In genomic region chr11:79013806-79014205, GRCm38 (mm10) we compare ENCODE assay signal across 21 mouse cellular contexts. TPM values are rescaled to one million over a fixed set of nuclear protein-coding genes. Genes with fewer than 3 reads are reported as not detected.
A peak's percentile ranks its signal among the peaks of the same experiment; 100 is the strongest.
DNase-seq lines count a peak whose midpoint lies in the region; ATAC-seq and TF ChIP-seq lines count a peak whose summit lies in the region.
"Had no signal": no experiment of that assay in that cellular context is flagged by ENCODE, and none has a peak within 500 bp of the region (broad histone marks: within the 10 kb centered on the region; RNA-seq: fewer than 3 reads in every experiment).

No protein-coding gene starts in this region.

- no peak for DNase-seq in gastrocnemius, adult 2 months
- no peak for DNase-seq in gastrocnemius, postnatal 36 days
- DNase-seq in heart, postnatal 4 days, result peak; percentile 38
- no peak for DNase-seq in heart, adult 9 months (ENCODE audit: low spot score in 2 of 2)
- DNase-seq: adrenal gland, postnatal 36 days; B cell, adult 2 months; cerebellum, adult 9-11 months; kidney, adult 2 months; liver; lung, postnatal 10 days; spleen, adult 18-20 months; thymus, postnatal 25 days had no signal

- H3K9me3 ChIP-seq in neural tube, embryonic 13.5 days, result no peaks in the 10 kb centered on the region
- no peaks in the 10 kb centered on the region for H3K9me3 ChIP-seq in neural tube, embryonic 15.5 days (replicated peaks)
- H3K9me3 ChIP-seq in intestine, embryonic 16.5 days (ENCODE audit: control insufficient read depth, low read length), result no peaks in the 10 kb centered on the region
- H3K9me3 ChIP-seq: embryonic facial prominence, embryonic 15.5 days; hindbrain, embryonic 15.5 days had no signal

- H3K9ac ChIP-seq in neural tube, embryonic 13.5 days, result no peak overlapping the region
- no peak overlapping the region for H3K9ac ChIP-seq in neural tube, embryonic 15.5 days (replicated peaks)
- H3K9ac ChIP-seq in intestine, embryonic 16.5 days (ENCODE audit: low read depth, low read length), result no peak overlapping the region
- H3K9ac ChIP-seq: embryonic facial prominence, embryonic 15.5 days; hindbrain, embryonic 15.5 days had no signal

- TF ChIP-seq CTCF in gastrocnemius, adult 2 months (IDR thresholded peaks at IDR 0.05), result no peak

- peaks cover 14% of the 10 kb centered on the region for H3K4me1 ChIP-seq in neural tube, embryonic 13.5 days (replicated peaks)
- peaks cover 5% of the 10 kb centered on the region; the same call in 1 of the 2 replicates for H3K4me1 ChIP-seq in neural tube, embryonic 15.5 days
- H3K4me1 ChIP-seq in intestine, embryonic 16.5 days (ENCODE audit: control insufficient read depth, insufficient read depth, low read length), result peaks cover 12% of the 10 kb centered on the region
- H3K4me1 ChIP-seq: hindbrain, embryonic 15.5 days had no signal

- intact Hi-C loops in gastrocnemius, adult 2 months (cut with DNase I), result loop anchor here (5.0 kb wide), 1 partner anchor 47 kb away; no protein-coding TSS in a partner anchor
- intact Hi-C loops in gastrocnemius, postnatal 36 days (cut with DNase I), result no loop called here

- H3K4me2 ChIP-seq in neural tube, embryonic 13.5 days, result no peak overlapping the region
- no peak overlapping the region for H3K4me2 ChIP-seq in neural tube, embryonic 15.5 days
- no peak overlapping the region for H3K4me2 ChIP-seq in intestine, embryonic 16.5 days (ENCODE audit: low read depth, low read length)
- H3K4me2 ChIP-seq: embryonic facial prominence, embryonic 15.5 days; hindbrain, embryonic 15.5 days had no signal

- H3K4me3 ChIP-seq in gastrocnemius, adult 2 months, result no peak overlapping the region
- H3K4me3 ChIP-seq in neural tube, embryonic 13.5 days, result no peak overlapping the region
- H3K4me3 ChIP-seq in neural tube, embryonic 15.5 days (replicated peaks), result no peak overlapping the region
- no peak overlapping the region for H3K4me3 ChIP-seq in intestine, embryonic 16.5 days (ENCODE audit: low read length)
- H3K4me3 ChIP-seq: embryonic facial prominence, embryonic 15.5 days; hindbrain, embryonic 15.5 days; megakaryocyte, embryonic 14.5 days had no signal

- WGBS in neural tube, embryonic 13.5 days, result 68% methylated on average over 9 of the region's 9 CpGs
- 62% methylated on average over 9 of the region's 9 CpGs for WGBS in neural tube, embryonic 15.5 days
- 55% methylated on average over 9 of the region's 9 CpGs for WGBS in intestine, embryonic 16.5 days

- peak overlapping the region; percentile 24; the same call in 1 of the 2 replicates for H3K27ac ChIP-seq in gastrocnemius, adult 2 months
- H3K27ac ChIP-seq in neural tube, embryonic 13.5 days (replicated peaks), result peak overlapping the region; percentile 28; the same call in 1 of the 2 replicates
- no peak overlapping the region for H3K27ac ChIP-seq in neural tube, embryonic 15.5 days (replicated peaks)
- peak overlapping the region; percentile 14; the same call in 1 of the 2 replicates for H3K27ac ChIP-seq in intestine, embryonic 16.5 days (ENCODE audit: low read length)
- H3K27ac ChIP-seq: hindbrain, embryonic 15.5 days had no signal

- peaks cover 32% of the 10 kb centered on the region; the same call in 1 of the 2 replicates for H3K36me3 ChIP-seq in neural tube, embryonic 13.5 days
- H3K36me3 ChIP-seq in neural tube, embryonic 15.5 days, result peaks cover 12% of the 10 kb centered on the region
- peaks cover 10% of the 10 kb centered on the region; the same call in 1 of the 2 replicates for H3K36me3 ChIP-seq in intestine, embryonic 16.5 days (ENCODE audit: control insufficient read depth, insufficient read depth, low read length)
- H3K36me3 ChIP-seq: hindbrain, embryonic 15.5 days had no signal

- H3K27me3 ChIP-seq in neural tube, embryonic 13.5 days, result no peaks in the 10 kb centered on the region
- H3K27me3 ChIP-seq in neural tube, embryonic 15.5 days (replicated peaks), result no peaks in the 10 kb centered on the region
- H3K27me3 ChIP-seq in intestine, embryonic 16.5 days (replicated peaks; ENCODE audit: control insufficient read depth, insufficient read depth, low read length), result no peaks in the 10 kb centered on the region
- H3K27me3 ChIP-seq: embryonic facial prominence, embryonic 15.5 days; hindbrain, embryonic 15.5 days; megakaryocyte, embryonic 14.5 days had no signal

- no peak for ATAC-seq in neural tube, embryonic 13.5 days (ENCODE audit: low read depth)
- ATAC-seq in neural tube, embryonic 15.5 days (ENCODE audit: low FRiP score), result no peak
- no peak for ATAC-seq in intestine, embryonic 16.5 days
- no peak for ATAC-seq in granulocyte monocyte progenitor cell, adult 5-6 weeks (replicated peaks; ENCODE audit: poor library complexity, severe bottlenecking)
- ATAC-seq: forebrain, embryonic 14.5 days; midbrain, embryonic 16.5 days had no signal

RNA-seq across cellular contexts. Expression of gene Lgals9, which starts 29.1 kb away (rescaled TPM):
- 10 to 100 TPM in 1 of 2 experiments, 1 to 10 TPM in 1; 6.6 to 10.1 TPM for total RNA-seq in gastrocnemius, adult 2 months (2021)
- 10 to 100 TPM in 1 of 2 experiments, 1 to 10 TPM in 1; 7.2 to 10.5 TPM for total RNA-seq in gastrocnemius, postnatal 36 days (2021)
- 10 to 100 TPM; 51.8 to 56.0 TPM for total RNA-seq in heart, postnatal 4 days (2021)
- polyA plus RNA-seq in neural tube, embryonic 13.5 days (2015; fragmentation: Nextera tagmentation; extraction: Ambion mirVana), result 13.7 and 17.4 TPM in 2 replicates
- polyA plus RNA-seq in neural tube, embryonic 15.5 days (2015; fragmentation: Nextera tagmentation; extraction: Ambion mirVana), result 18.3 and 67.6 TPM in 2 replicates
- polyA plus RNA-seq in intestine, embryonic 16.5 days (2015; fragmentation: Nextera tagmentation; extraction: Ambion mirVana), result 96.1 and 111 TPM in 2 replicates
- total RNA-seq in granulocyte monocyte progenitor cell, adult 5-6 weeks (2014; fragmentation: Nextera tagmentation), result 273 and 289 TPM in 2 replicates
- total RNA-seq in granulocyte monocyte progenitor cell, adult 5-6 weeks (2017), result 68.6 and 84.9 TPM in 2 replicates

Comparison
In these comparisons a context has a peak if more than half of its experiments do, and no peak if none do; other contexts are left out.
1. RNA of gene Lgals9, which starts 29.1 kb away (total RNA-seq): 68.6 to 289 TPM in granulocyte monocyte progenitor cell, adult 5-6 weeks and 51.8 to 56.0 TPM in heart, postnatal 4 days; 7.2 to 10.5 TPM in gastrocnemius, postnatal 36 days and 6.6 to 10.1 TPM in gastrocnemius, adult 2 months; every median in the first group is over 4 times any median in the second.